Mouse (Mus musculus): ENCODE data around the gene Rbm20. TPM values are rescaled to one million over a fixed set of nuclear protein-coding genes. Genes with fewer than 3 reads are reported as not detected.

Gene Rbm20
- polyA plus RNA-seq, 1 experiment from 2014 or later: 4.7 TPM

GRCm38 (mm10) chr19:53855781-53856180, 178.7 kb downstream of the Rbm20 start:
- Histone ChIP-seq H3K4me1 (ENCODE audit: control insufficient read depth, insufficient read depth, low read length) (peaks cover 58% of the 10 kb centered on the region), H3K9me3 (replicated peaks; ENCODE audit: control insufficient read depth, low read length) (no peaks in the 10 kb centered on the region), H3K9ac (ENCODE audit: low read length) (0 out of 2 replicates have a peak overlapping the region, but pooled peaks have one; percentile 14), H3K4me3 (ENCODE audit: low read depth, low read length) (no peak overlapping the region; the same call in 1 of the 2 replicates), H3K27me3 (replicated peaks; ENCODE audit: control insufficient read depth, insufficient read depth, low read length) (no peaks in the 10 kb centered on the region), H3K36me3 (ENCODE audit: control insufficient read depth, insufficient read depth, low read length) (no peaks in the 10 kb centered on the region), H3K27ac (ENCODE audit: low read depth, low read length) (peak overlapping the region; percentile 49; the same call in 1 of the 2 replicates), H3K4me2 (ENCODE audit: low read length) (peak overlapping the region; percentile 10; the same call in 1 of the 2 replicates)
- peak; percentile 64 for DNase-seq (ENCODE audit: low spot score)
- 34% methylated on average over 5 of the region's 5 CpGs for WGBS
- ATAC-seq: no peak

DNA sequence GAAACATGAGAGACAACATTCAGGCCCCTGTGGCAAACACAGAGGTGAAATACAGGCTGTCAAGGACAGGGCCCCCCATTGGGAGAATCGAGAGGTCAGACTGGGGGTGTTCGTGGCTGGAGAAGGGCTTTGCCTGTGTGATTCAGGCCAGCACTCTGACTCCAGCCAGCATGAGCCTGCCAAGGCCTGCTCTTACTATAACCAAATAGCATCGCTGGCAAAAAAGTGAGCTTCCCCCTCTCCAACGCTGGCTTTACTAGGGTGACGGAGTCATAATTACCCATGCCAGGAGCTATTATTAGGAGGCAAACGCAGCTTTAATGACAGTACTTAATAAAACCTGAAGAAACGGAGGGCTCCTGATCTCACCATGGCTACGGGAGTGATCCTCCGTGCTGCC, 179.7 kb downstream of the Rbm20 start:
- 45% methylated on average over 9 of the region's 9 CpGs for WGBS
- H3K4me1 ChIP-seq (ENCODE audit: control insufficient read depth, insufficient read depth, low read length): peaks cover 48% of the 10 kb centered on the region

GRCm38 (mm10) chr19:53857962-53858361, 180.9 kb downstream of the Rbm20 start:
- H3K9me3 ChIP-seq (replicated peaks; ENCODE audit: control insufficient read depth, low read length): no peaks in the 10 kb centered on the region
- peaks cover 37% of the 10 kb centered on the region for H3K4me1 ChIP-seq (ENCODE audit: control insufficient read depth, insufficient read depth, low read length)
- H3K9ac ChIP-seq (ENCODE audit: low read length): no peak overlapping the region
- 75% methylated on average over 6 of the region's 6 CpGs for WGBS
- no peaks in the 10 kb centered on the region for H3K27me3 ChIP-seq (replicated peaks; ENCODE audit: control insufficient read depth, insufficient read depth, low read length)
- DNase-seq (ENCODE audit: low spot score) (no peak), ATAC-seq (no peak)
- H3K4me3 ChIP-seq (ENCODE audit: low read depth, low read length): no peak overlapping the region
- no peak overlapping the region for H3K4me2 ChIP-seq (ENCODE audit: low read length)
- no peak overlapping the region for H3K27ac ChIP-seq (ENCODE audit: low read depth, low read length)
- no peaks in the 10 kb centered on the region for H3K36me3 ChIP-seq (ENCODE audit: control insufficient read depth, insufficient read depth, low read length)

More for the DNA sequence above, 179.7 kb downstream of the Rbm20 start:
- H3K4me3 ChIP-seq (ENCODE audit: low read depth, low read length): no peak overlapping the region
- H3K27me3 ChIP-seq (replicated peaks; ENCODE audit: control insufficient read depth, insufficient read depth, low read length): no peaks in the 10 kb centered on the region
- no peaks in the 10 kb centered on the region for H3K36me3 ChIP-seq (ENCODE audit: control insufficient read depth, insufficient read depth, low read length)
- no peak overlapping the region for H3K9ac ChIP-seq (ENCODE audit: low read length)
- no peak overlapping the region for H3K4me2 ChIP-seq (ENCODE audit: low read length)
- DNase-seq (ENCODE audit: low spot score) (no peak), ATAC-seq (no peak)
- no peak overlapping the region for H3K27ac ChIP-seq (ENCODE audit: low read depth, low read length)
- H3K9me3 ChIP-seq (replicated peaks; ENCODE audit: control insufficient read depth, low read length): no peaks in the 10 kb centered on the region

- no peaks in the 10 kb centered on the region for H3K27me3 ChIP-seq (replicated peaks; ENCODE audit: control insufficient read depth, insufficient read depth, low read length)
- ATAC-seq: no peak
- no peak overlapping the region for H3K9ac ChIP-seq (ENCODE audit: low read length)
- DNase-seq (ENCODE audit: low spot score): no peak
- peaks cover 27% of the 10 kb centered on the region for H3K4me1 ChIP-seq (ENCODE audit: control insufficient read depth, insufficient read depth, low read length)
- no peak overlapping the region for H3K4me3 ChIP-seq (ENCODE audit: low read depth, low read length)
- WGBS: 30% methylated on average over 9 of the region's 9 CpGs
- H3K4me2 ChIP-seq (ENCODE audit: low read length): no peak overlapping the region
- no peak overlapping the region for H3K27ac ChIP-seq (ENCODE audit: low read depth, low read length)
- H3K9me3 ChIP-seq (replicated peaks; ENCODE audit: control insufficient read depth, low read length): no peaks in the 10 kb centered on the region
- 0 out of 2 replicates have a peak, but pooled peaks cover 5% of the 10 kb centered on the region for H3K36me3 ChIP-seq (ENCODE audit: control insufficient read depth, insufficient read depth, low read length)
Measured at GRCm38 (mm10) chr19:53859149-53859548, 182.0 kb downstream of the Rbm20 start.

DNA sequence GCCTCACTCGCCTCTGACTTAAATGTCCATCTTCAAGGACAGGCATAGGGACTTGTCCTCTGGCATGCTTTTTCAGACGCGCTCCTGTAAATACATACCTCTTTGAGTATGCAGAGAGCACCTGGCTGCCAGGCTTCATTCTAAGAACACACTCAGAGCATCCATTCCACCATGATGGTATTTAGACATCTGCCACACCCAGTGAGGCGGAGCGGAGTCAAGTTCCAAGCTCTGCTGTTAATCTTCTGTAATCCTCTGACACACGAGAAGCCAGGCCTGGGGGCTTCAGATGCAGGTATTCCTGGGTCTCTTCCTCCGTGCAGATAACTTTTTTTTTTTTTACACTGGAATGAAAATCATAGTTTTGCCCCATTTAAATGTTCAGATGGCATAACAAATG, 182.5 kb downstream of the Rbm20 start:
- DNase-seq (ENCODE audit: low spot score) (no peak), ATAC-seq (no peak)
- peaks cover 25% of the 10 kb centered on the region for H3K4me1 ChIP-seq (ENCODE audit: control insufficient read depth, insufficient read depth, low read length)
- WGBS: 58% methylated on average over 7 of the region's 7 CpGs
- no peaks in the 10 kb centered on the region for H3K27me3 ChIP-seq (replicated peaks; ENCODE audit: control insufficient read depth, insufficient read depth, low read length)
- no peak overlapping the region for H3K4me2 ChIP-seq (ENCODE audit: low read length)
- H3K27ac ChIP-seq (ENCODE audit: low read depth, low read length): no peak overlapping the region
- H3K4me3 ChIP-seq (ENCODE audit: low read depth, low read length): no peak overlapping the region
- H3K9me3 ChIP-seq (replicated peaks; ENCODE audit: control insufficient read depth, low read length): no peaks in the 10 kb centered on the region
- H3K9ac ChIP-seq (ENCODE audit: low read length): no peak overlapping the region
- 0 out of 2 replicates have a peak, but pooled peaks cover 5% of the 10 kb centered on the region for H3K36me3 ChIP-seq (ENCODE audit: control insufficient read depth, insufficient read depth, low read length)

DNA sequence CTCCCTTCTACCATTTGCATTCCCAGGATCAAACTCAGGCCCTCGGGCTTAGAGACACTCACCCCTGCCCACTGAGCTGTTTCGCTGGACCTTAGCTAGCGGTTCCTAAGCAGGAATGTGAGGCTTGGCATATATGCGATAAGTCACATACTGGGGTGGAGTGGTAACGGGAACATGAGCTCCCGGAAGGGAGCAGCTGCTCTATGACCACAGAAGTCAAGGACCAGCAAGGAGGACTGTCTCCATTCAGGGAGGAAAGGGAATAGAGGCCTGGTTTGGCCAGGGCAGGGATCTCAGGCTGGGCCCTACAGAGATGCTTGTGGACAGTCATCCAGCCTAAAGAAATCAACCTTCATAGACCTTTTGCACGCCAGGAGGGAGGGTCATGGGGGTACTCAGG, 184.2 kb downstream of the Rbm20 start:
- Histone ChIP-seq H3K9ac (ENCODE audit: low read length) (no peak overlapping the region), H3K36me3 (ENCODE audit: control insufficient read depth, insufficient read depth, low read length) (0 out of 2 replicates have a peak, but pooled peaks cover 5% of the 10 kb centered on the region), H3K27me3 (replicated peaks; ENCODE audit: control insufficient read depth, insufficient read depth, low read length) (no peaks in the 10 kb centered on the region), H3K9me3 (replicated peaks; ENCODE audit: control insufficient read depth, low read length) (no peaks in the 10 kb centered on the region), H3K4me2 (ENCODE audit: low read length) (no peak overlapping the region), H3K27ac (ENCODE audit: low read depth, low read length) (no peak overlapping the region), H3K4me1 (ENCODE audit: control insufficient read depth, insufficient read depth, low read length) (peaks cover 13% of the 10 kb centered on the region), H3K4me3 (ENCODE audit: low read depth, low read length) (no peak overlapping the region)
- no peak for ATAC-seq
- DNase-seq (ENCODE audit: low spot score): no peak
- 87% methylated on average over 7 of the region's 7 CpGs for WGBS

- WGBS: 73% methylated on average over 8 of the region's 8 CpGs
- no peak overlapping the region for H3K27ac ChIP-seq (ENCODE audit: low read depth, low read length)
- DNase-seq (ENCODE audit: low spot score): no peak
Measured at GRCm38 (mm10) chr19:53862573-53863246, 185.6 kb downstream of the Rbm20 start.

DNA sequence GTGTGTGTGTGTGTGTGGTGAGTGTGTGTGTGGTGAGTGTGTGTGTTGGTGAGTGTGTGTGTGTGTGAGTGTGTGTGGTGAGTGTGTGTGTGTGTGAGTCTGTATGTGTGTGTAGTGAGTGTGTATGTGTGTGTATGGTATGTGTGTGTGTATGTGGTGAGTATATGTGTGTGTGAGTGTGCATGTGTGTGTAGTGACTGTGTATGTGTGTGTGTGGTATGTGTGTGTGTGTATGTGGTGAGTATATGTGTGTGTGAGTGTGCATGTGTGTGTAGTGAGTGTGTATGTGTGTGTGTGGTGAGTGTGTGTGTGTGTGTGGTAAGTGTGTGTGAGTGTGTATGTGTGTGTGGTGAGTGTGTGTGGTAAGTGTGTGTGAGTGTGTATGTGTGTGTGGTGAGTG, 190.1 kb downstream of the Rbm20 start:
- Histone ChIP-seq H3K27ac (ENCODE audit: low read depth, low read length) (no peak overlapping the region), H3K4me1 (ENCODE audit: control insufficient read depth, insufficient read depth, low read length) (no peaks in the 10 kb centered on the region), H3K4me3 (ENCODE audit: low read depth, low read length) (no peak overlapping the region), H3K9me3 (replicated peaks; ENCODE audit: control insufficient read depth, low read length) (no peaks in the 10 kb centered on the region), H3K27me3 (replicated peaks; ENCODE audit: control insufficient read depth, insufficient read depth, low read length) (no peaks in the 10 kb centered on the region), H3K4me2 (ENCODE audit: low read length) (no peak overlapping the region), H3K9ac (ENCODE audit: low read length) (no peak overlapping the region), H3K36me3 (ENCODE audit: control insufficient read depth, insufficient read depth, low read length) (0 out of 2 replicates have a peak, but pooled peaks cover 5% of the 10 kb centered on the region)
- ATAC-seq: no peak
- no peak for DNase-seq (ENCODE audit: low spot score)

More at GRCm38 (mm10) chr19:53862573-53863246, 185.6 kb downstream of the Rbm20 start:
- no peaks in the 10 kb centered on the region for H3K9me3 ChIP-seq (replicated peaks; ENCODE audit: control insufficient read depth, low read length)
- H3K36me3 ChIP-seq (ENCODE audit: control insufficient read depth, insufficient read depth, low read length): 0 out of 2 replicates have a peak, but pooled peaks cover 5% of the 10 kb centered on the region
- H3K4me1 ChIP-seq (ENCODE audit: control insufficient read depth, insufficient read depth, low read length): peaks cover under 1% of the 10 kb centered on the region; the same call in 1 of the 2 replicates
- no peaks in the 10 kb centered on the region for H3K27me3 ChIP-seq (replicated peaks; ENCODE audit: control insufficient read depth, insufficient read depth, low read length)
- no peak overlapping the region for H3K9ac ChIP-seq (ENCODE audit: low read length)
- no peak overlapping the region for H3K4me3 ChIP-seq (ENCODE audit: low read depth, low read length)
- H3K4me2 ChIP-seq (ENCODE audit: low read length): no peak overlapping the region
- ATAC-seq: no peak

DNA sequence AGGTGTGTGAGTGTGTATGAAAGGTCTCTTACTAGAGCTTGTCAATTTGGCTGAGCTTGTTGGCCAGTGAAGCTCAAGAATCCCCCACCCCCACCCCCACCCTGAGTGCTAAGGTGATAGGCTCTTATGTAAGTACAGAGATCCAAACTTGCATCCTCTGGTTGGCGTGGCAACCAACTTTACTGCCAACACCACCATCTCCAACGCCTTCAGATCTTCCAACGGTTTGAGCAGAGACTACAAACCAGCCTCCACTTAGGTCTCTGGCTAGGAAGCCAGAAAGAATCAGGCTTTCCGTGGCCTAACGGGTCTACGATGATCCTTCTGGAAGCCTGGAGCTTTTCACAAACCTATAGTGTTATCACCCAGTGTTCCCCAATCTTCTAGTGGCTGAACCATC, 191.0 kb downstream of the Rbm20 start:
- no peak overlapping the region for H3K4me2 ChIP-seq (ENCODE audit: low read length)
- no peaks in the 10 kb centered on the region for H3K27me3 ChIP-seq (replicated peaks; ENCODE audit: control insufficient read depth, insufficient read depth, low read length)
- no peak for ATAC-seq
- no peaks in the 10 kb centered on the region for H3K9me3 ChIP-seq (replicated peaks; ENCODE audit: control insufficient read depth, low read length)
- H3K4me1 ChIP-seq (ENCODE audit: control insufficient read depth, insufficient read depth, low read length): no peaks in the 10 kb centered on the region
- H3K9ac ChIP-seq (ENCODE audit: low read length): no peak overlapping the region
- WGBS: 92% methylated on average over 6 of the region's 6 CpGs
- H3K27ac ChIP-seq (ENCODE audit: low read depth, low read length): no peak overlapping the region
- H3K4me3 ChIP-seq (ENCODE audit: low read depth, low read length): no peak overlapping the region
- DNase-seq (ENCODE audit: low spot score): no peak
- 0 out of 2 replicates have a peak, but pooled peaks cover 5% of the 10 kb centered on the region for H3K36me3 ChIP-seq (ENCODE audit: control insufficient read depth, insufficient read depth, low read length)

Measured in forebrain, embryonic 14.5 days (tissue).